Mouse (Mus musculus) spleen, adult 2 months (tissue): ENCODE data around the gene Tbc1d1. TPM values are rescaled to one million over a fixed set of nuclear protein-coding genes. Genes with fewer than 3 reads are reported as not detected.

Source experiments
- DNase-seq, 2 experiments: peaks; one replicate each; pipeline versions ENCODE4 v3.0.0 to v3.0.0-alpha.2; 2012 to 2021; ENCODE audit warnings: low spot score in 2 of 2, low read depth in 1 of 2
- H3K27ac ChIP-seq: fragments of 200-500 bp; 2 replicates; pipeline ENCODE4 v1.5.1; 2012; ENCODE audit warnings: low read length, inconsistent platforms; ENCODE audit not compliant: insufficient read depth
- H3K27me3 ChIP-seq: fragments of 200-500 bp; 2 replicates; pipeline ENCODE4 v1.6.1; 2012; ENCODE audit warnings: mild to moderate bottlenecking, moderate library complexity, low read length, inconsistent platforms; ENCODE audit not compliant: control insufficient read depth, insufficient read depth
- H3K36me3 ChIP-seq: fragments of 200-500 bp; 2 replicates; pipeline ENCODE4 v1.6.1; 2012; ENCODE audit warnings: mild to moderate bottlenecking, low read length, inconsistent platforms; ENCODE audit not compliant: control insufficient read depth, insufficient read depth
- H3K4me1 ChIP-seq: fragments of 200-500 bp; 2 replicates; pipeline ENCODE4 v1.6.1; 2011; ENCODE audit warnings: inconsistent platforms; ENCODE audit not compliant: control insufficient read depth, insufficient read depth, insufficient read length
- H3K4me3 ChIP-seq: fragments of 200-500 bp; 2 replicates; pipeline ENCODE4 v1.5.1; 2011; ENCODE audit warnings: mild to moderate bottlenecking, inconsistent platforms; ENCODE audit not compliant: insufficient read depth, insufficient read length; ENCODE audit errors: extremely low read depth
- CTCF ChIP-seq: fragments of 200-500 bp; IDR thresholded peaks from 2 replicates; pipeline ENCODE4 v1.5.1; 2011; ENCODE audit warnings: mild to moderate bottlenecking, inconsistent platforms; ENCODE audit not compliant: insufficient read depth, insufficient read length, insufficient replicate concordance; ENCODE audit errors: extremely low read depth
- POLR2A ChIP-seq: fragments of 200-500 bp; IDR thresholded peaks from 2 replicates; pipeline ENCODE4 v1.6.1; 2011; ENCODE audit warnings: low read depth, low read length, inconsistent platforms
- WGBS: fragments of 180-500 bp; shearing (Covaris S2); methylation state at CpG from one replicate; pipeline ENCODE4 v1.1.7; 2018; 5-methylcytosine and 5-hydroxymethylcytosine counted together
- polyA plus RNA-seq: library from polyadenylated mRNA; depleted of rRNA; stranded (reverse); fragments of >200 nt; gene quantifications from 2 replicates; pipeline ENCODE4 v1.2.3, GENCODE M21; 2012

Tbc1d1 gene
- polyA plus RNA-seq, 1 experiment = 16.8 TPM

GRCm38 (mm10) chr5:64277646-64278191 lies 121.6 kb downstream of the Tbc1d1 start:
- Histone ChIP-seq H3K27ac (no peak overlapping the region), H3K27me3 (no peaks in the 10 kb centered on the region), H3K4me1 (no peaks in the 10 kb centered on the region), H3K4me3 (no peak overlapping the region), H3K36me3 (peaks cover 43% of the 10 kb centered on the region)
- TF ChIP-seq CTCF (no peak), POLR2A (no peak)
- DNase-seq = no peak
- WGBS = 90% methylated on average over 7 of the region's 7 CpGs

GRCm38 (mm10) chr5:64279668-64280067 lies 123.6 kb downstream of the Tbc1d1 start:
- WGBS = 85% methylated on average over 7 of the region's 7 CpGs
- TF ChIP-seq CTCF (no peak), POLR2A (no peak)
- peaks cover 47% of the 10 kb centered on the region for H3K36me3 ChIP-seq

GRCm38 (mm10) chr5:64280191-64280590 lies 124.1 kb downstream of the Tbc1d1 start:
- DNase-seq = no peak
- no peaks in the 10 kb centered on the region for H3K27me3 ChIP-seq
- TF ChIP-seq CTCF = no peak
- TF ChIP-seq POLR2A = no peak
- H3K4me1 ChIP-seq = no peaks in the 10 kb centered on the region
- WGBS = 93% methylated on average over 8 of the region's 8 CpGs
- no peak overlapping the region for H3K4me3 ChIP-seq
- peaks cover 47% of the 10 kb centered on the region for H3K36me3 ChIP-seq
- H3K27ac ChIP-seq = no peak overlapping the region

More at GRCm38 (mm10) chr5:64279668-64280067, 123.6 kb downstream of the Tbc1d1 start:
- Histone ChIP-seq H3K4me1 (no peaks in the 10 kb centered on the region), H3K4me3 (no peak overlapping the region), H3K27me3 (no peaks in the 10 kb centered on the region), H3K27ac (no peak overlapping the region)
- no peak for DNase-seq

DNA sequence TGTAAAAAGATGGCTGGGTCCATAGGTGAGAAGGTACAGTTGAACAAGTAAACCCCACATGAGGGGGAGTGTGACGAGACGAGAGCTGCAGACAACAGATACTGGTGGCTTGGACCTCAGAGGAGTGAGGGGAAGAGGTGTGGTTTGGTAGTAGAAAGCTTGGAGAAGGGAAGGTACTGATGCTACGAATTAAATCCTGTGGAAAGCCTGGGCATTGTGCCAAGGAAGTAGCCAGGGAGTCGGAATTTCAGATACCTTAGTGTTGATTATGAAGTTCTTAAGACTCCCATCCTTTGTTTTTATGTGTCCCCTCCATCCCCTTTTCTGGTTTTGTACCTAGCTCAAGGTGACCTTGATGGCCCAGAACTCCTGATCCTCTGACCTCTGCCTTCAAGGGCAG lies 124.5 kb downstream of the Tbc1d1 start:
- TF ChIP-seq POLR2A (no peak), CTCF (no peak)
- Histone ChIP-seq H3K27me3 (no peaks in the 10 kb centered on the region), H3K4me1 (no peaks in the 10 kb centered on the region), H3K27ac (no peak overlapping the region), H3K36me3 (peaks cover 48% of the 10 kb centered on the region), H3K4me3 (no peak overlapping the region)
- 88% methylated on average over 4 of the region's 4 CpGs for WGBS
- DNase-seq = no peak

DNA sequence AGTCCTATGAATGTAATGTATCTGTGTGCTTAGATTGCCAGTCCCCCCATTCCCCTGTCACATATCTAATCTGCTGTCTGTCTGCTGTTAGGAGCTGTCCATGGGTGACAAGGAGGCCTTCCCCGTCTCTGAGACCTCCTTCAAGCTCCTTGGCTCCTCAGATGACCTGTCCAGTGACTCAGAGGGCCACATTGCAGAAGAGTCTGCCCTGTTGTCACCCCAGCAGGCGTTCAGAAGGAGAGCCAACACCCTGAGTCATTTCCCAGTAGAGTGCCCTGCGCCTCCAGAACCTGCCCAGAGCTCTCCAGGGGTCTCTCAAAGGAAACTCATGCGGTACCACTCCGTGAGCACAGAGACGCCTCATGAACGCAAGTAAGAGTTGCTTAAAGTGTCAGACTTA lies 125.6 kb downstream of the Tbc1d1 start:
- 91% methylated on average over 7 of the region's 7 CpGs for WGBS
- Histone ChIP-seq H3K36me3 (peaks cover 53% of the 10 kb centered on the region), H3K4me3 (no peak overlapping the region), H3K27ac (no peak overlapping the region), H3K4me1 (no peaks in the 10 kb centered on the region), H3K27me3 (no peaks in the 10 kb centered on the region)
- DNase-seq = no peak
- TF ChIP-seq POLR2A = no peak
- TF ChIP-seq CTCF = no peak

DNA sequence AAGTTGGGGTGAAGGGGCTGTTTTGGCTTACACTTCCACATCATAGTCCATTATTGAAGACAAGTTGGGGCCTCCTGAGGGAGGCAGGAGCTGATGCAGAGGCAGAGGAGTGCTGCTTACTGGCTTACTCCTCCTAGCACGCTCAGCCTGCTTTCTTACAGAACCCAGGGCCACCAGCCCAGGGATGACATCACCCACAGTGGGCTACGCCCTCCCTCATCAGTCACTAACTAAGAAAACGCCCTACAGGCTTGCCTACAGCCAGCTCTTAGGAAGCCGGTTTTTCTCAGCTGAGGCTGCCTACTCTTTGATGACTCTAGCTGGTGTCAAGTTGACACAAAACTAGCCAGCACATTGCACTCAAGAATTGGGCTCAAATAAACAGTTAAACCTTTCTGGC lies 126.5 kb downstream of the Tbc1d1 start:
- no peaks in the 10 kb centered on the region for H3K27me3 ChIP-seq
- peaks cover 59% of the 10 kb centered on the region for H3K36me3 ChIP-seq
- H3K4me3 ChIP-seq = no peak overlapping the region
- no peaks in the 10 kb centered on the region for H3K4me1 ChIP-seq
- TF ChIP-seq POLR2A (no peak), CTCF (no peak)
- H3K27ac ChIP-seq = no peak overlapping the region
- 84% methylated on average over 4 of the region's 4 CpGs for WGBS
- no peak for DNase-seq

DNA sequence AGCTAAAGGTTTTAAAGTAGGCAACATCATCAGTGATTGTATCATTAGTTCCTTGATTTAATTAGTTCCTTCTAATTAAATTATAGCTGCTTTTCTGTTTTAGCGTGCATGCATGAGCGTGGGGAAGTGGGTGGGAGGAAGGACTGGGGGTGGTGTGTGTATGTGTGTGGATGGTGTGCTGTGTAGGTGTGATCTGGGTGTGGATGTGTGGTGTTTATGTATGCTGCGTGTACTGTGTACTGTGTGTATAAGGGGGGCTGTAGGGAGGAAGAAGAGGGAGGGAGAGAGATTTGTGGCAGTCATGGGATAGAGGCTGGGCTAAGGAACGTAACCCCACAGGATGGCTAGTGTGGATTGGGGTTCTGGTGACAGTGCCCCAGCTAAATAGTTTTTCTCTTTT lies 129.2 kb downstream of the Tbc1d1 start:
- 91% methylated on average over 4 of the region's 4 CpGs for WGBS
- no peak overlapping the region for H3K4me3 ChIP-seq
- no peak overlapping the region for H3K27ac ChIP-seq
- H3K4me1 ChIP-seq = no peaks in the 10 kb centered on the region; the same call in 1 of the 2 replicates
- TF ChIP-seq CTCF (no peak), POLR2A (no peak)
- peaks cover 46% of the 10 kb centered on the region for H3K36me3 ChIP-seq
- DNase-seq = no peak
- no peaks in the 10 kb centered on the region for H3K27me3 ChIP-seq

- peaks cover 43% of the 10 kb centered on the region for H3K36me3 ChIP-seq
- DNase-seq = no peak
- no peaks in the 10 kb centered on the region; the same call in 1 of the 2 replicates for H3K4me1 ChIP-seq
- H3K27ac ChIP-seq = no peak overlapping the region
- TF ChIP-seq CTCF = no peak
- TF ChIP-seq POLR2A = no peak
- no peaks in the 10 kb centered on the region for H3K27me3 ChIP-seq
- no peak overlapping the region for H3K4me3 ChIP-seq
- WGBS = 95% methylated on average over 13 of the region's 13 CpGs
These were observed 129.7 kb downstream of the Tbc1d1 start for GRCm38 (mm10) chr5:64285851-64286250.
